Mouse (Mus musculus) hematopoietic stem cell, adult 5-6 weeks (primary cell): ENCODE measurements around the gene Arhgef19. TPM values are rescaled to one million over a fixed set of nuclear protein-coding genes. Genes with fewer than 3 reads are reported as not detected.

Source experiments
- ATAC-seq, 2 experiments: fragments of 125-278 bp in 1 of 2; replicated peaks in 1 of 2; 2 replicates each; pipeline ENCODE4 v1.8.0; 2016 to 2017; ENCODE audit warnings: inconsistent platforms in 2 of 2, mild to moderate bottlenecking in 2 of 2, moderate number of reproducible peaks in 2 of 2, low read depth in 1 of 2, moderate TSS enrichment in 1 of 2; ENCODE audit not compliant: low FRiP score in 2 of 2, poor library complexity in 2 of 2, severe bottlenecking in 2 of 2, insufficient read depth in 1 of 2, low TSS enrichment in 1 of 2
- total RNA-seq: library from RNA; stranded (forward); fragments of 172-1452, 232-1000 nt; gene quantifications from 2 replicates; pipeline ENCODE4 v1.2.3, GENCODE M21; 2017

Gene Arhgef19
- total RNA-seq, 1 experiment from 2014 or later: not detected

- no peak for ATAC-seq
These were observed 52.5 kb downstream of the Arhgef19 start for GRCm38 (mm10) chr4:141291571-141292375.

- no peak for ATAC-seq
These were observed 56.5 kb downstream of the Arhgef19 start for GRCm38 (mm10) chr4:141295774-141296186.

- ATAC-seq: no peak
These were observed 58.6 kb downstream of the Arhgef19 start for GRCm38 (mm10) chr4:141297934-141298333.

- ATAC-seq: peak; percentile 44 to 61
These were observed 60.1 kb downstream of the Arhgef19 start for GRCm38 (mm10) chr4:141299356-141299755.

DNA sequence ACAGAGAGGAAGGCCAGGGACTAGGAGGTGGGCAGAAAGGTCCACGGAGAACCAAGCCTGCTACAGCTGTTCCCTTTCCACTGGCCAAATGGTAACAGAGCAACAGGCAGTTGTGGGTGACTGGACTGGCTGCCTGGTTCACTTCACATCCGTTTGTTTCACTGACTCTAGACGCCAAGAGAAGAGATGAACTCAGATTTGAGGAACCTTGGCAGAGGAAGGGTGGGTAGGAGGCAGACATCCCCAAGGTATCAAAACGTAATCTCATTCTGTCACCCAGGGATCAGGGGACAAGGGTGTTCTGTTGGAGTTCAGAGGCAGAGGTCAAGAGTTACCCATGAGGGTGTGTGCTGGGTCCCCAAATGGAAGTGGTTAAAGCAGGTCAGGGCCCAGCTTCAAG, 60.9 kb downstream of the Arhgef19 start:
- no peak for ATAC-seq

DNA sequence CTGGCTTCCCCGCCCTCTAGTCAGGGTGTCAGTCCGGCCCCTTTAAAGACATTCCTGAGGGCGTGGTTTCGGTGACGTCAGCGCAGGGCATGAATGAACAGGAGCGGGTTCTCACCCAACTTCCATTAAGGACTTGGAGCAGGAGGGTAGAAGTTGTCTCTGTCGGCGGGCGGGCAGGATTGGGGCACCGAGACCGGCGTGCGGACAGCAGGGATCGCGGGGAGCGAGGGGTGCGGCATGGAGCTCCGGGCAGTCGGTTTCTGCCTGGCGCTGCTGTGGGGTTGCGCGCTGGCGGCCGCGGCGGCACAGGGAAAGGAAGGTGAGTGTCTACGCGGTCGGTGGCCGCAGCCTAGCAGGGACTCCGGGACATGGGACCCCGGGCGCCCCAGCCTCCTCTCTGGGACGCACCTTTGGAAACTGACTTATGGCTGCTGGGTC, 61.8 kb downstream of the Arhgef19 start, which contains the start of gene Epha2:
Epha2 (plus strand) TSS at position 125 of the 438 bp plus-strand sequence.
- ATAC-seq: no peak

GRCm38 (mm10) chr4:141301591-141302427, 62.5 kb downstream of the Arhgef19 start:
- ATAC-seq: no peak

DNA sequence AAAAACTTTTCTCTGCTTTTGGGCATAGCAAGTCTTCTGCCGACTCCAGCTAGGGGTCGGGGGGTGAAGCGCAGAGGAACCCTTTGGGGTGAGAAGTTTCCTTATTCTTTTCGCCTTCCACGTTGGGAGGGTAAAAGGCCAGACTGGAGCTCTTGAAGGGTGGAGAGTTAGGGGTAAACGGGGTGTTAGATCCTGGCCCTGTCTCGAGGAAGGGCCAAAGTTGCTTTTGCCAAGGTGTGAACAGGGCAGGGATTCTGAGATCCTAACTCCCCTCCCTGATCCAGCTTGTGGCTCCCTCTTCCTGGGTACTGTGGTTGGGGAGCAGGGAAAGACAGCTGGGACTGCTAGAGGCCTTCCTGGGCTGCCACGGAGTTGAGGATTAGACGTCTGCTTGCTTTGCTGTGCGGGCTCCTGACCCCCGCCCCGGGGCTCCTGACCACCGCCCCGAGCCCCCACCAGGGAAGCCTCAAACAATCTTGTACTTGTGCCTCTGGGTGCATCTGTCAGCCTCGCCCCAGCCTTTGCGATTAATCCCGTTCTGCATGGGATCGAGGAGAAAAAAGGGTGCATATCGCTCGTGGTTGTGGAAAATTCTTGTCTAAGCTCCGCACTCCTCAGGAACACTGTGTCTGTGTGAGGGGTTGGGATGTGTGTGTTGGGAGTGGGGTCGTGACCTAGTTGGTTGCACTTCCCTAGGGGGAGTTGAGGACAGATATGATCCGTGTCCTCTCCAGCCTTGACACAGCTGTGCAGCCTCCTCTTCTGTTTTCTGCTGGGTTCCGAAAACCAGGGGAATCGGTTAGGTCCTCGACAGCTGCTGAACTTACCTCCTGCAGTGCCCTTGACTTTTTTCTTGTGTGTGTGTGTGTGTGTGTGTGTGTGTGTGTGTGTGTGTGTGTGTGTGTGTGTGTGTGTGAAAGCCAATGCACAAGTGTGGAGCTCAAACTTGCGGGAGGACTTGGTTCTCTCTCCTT, 63.4 kb downstream of the Arhgef19 start:
- no peak for ATAC-seq

DNA sequence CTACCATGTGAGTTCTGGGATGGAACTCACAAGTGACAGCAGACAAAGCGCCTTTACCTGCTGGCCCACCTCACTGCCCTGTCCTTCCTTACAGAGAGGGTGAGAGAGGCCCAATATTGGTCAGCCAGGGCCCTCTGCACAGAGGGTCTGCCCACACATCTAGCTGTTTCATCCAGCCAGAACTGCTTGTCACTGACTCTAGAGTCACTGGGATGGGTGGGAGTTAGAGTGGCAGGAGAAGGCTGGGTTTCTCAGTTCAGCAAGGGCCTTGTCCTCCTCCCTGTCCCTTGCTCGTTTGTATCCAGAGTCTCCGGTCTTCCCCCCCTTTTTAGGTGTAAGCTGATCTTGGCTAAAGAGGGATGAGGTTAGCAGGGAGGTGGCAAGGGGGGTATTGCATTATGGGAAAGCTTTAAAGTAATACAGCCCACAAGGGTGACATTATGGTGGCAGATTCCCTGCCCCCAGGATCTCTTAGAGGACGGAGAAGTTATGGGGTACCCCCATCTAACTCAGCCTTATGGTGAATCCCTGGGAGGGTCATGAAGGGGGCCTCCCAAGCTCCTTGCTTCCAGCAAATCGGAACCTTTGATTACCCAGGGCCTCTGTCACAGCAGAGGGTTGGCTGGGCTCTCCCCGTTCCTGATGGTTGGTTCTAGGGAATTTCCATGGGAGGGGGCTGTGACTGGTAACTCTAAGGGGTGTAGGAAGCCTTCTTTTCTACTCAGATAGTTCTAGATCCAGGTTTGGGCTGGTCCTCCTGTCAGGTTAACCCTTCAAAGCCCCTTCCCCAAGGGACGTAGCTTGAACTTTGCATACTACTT, 64.3 kb downstream of the Arhgef19 start:
- no peak for ATAC-seq

GRCm38 (mm10) chr4:141304223-141304611, 64.9 kb downstream of the Arhgef19 start:
- peak; percentile 23 to 53; a peak in 2 of 4 replicates for ATAC-seq

DNA sequence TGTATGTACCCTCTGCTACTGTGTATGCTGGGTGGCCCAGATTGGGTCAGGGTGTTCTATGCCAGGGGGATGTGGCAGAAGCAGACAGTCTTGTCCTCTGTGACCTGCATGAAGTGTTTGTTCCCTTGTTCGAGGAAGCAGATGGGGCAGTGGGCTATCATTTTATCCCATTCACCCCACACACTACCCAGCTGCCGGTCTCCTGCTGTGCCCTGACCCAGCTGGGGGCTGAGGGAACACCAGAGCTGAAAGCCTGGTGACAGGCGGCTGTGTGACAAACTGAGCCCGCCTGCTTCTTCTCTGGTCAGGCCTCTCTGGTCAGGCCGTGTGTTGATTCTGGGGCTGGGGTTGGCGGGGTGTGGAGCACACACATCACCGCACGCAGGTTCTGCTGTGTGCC, 66.8 kb downstream of the Arhgef19 start:
- ATAC-seq: no peak

Other genes with a start within 250 kb of the Arhgef19 start
- gene Mfap2, start 229.1 kb upstream of the Arhgef19 start, total RNA-seq: not detected in 2 replicates
- gene Crocc, start 178.9 kb upstream of the Arhgef19 start, total RNA-seq: 8.3 and 9.9 TPM in 2 replicates
- gene Necap2, start 161.1 kb upstream of the Arhgef19 start, total RNA-seq: 44.7 and 59.7 TPM in 2 replicates
- not detected in 2 replicates for gene Spata21, start 151.2 kb upstream of the Arhgef19 start, total RNA-seq
- gene Szrd1, start 99.7 kb upstream of the Arhgef19 start, total RNA-seq: 51.7 and 59.0 TPM in 2 replicates
- 10.0 and 11.3 TPM in 2 replicates for gene Fbxo42, start 91.6 kb upstream of the Arhgef19 start, total RNA-seq
- 0.81 and 3.5 TPM in 2 replicates for gene Rsg1, start 25.5 kb upstream of the Arhgef19 start, total RNA-seq
- gene Epha2, start 61.7 kb downstream of the Arhgef19 start, total RNA-seq: 1.0 TPM in 1 of 2 replicates, not detected in the other
- gene Fam131c, start 128.7 kb downstream of the Arhgef19 start, total RNA-seq: not detected in 2 replicates
- gene Clcnka, start 159.2 kb downstream of the Arhgef19 start, total RNA-seq: not detected in 2 replicates
- gene Clcnkb, start 176.5 kb downstream of the Arhgef19 start, total RNA-seq: not detected in 2 replicates
- 1.3 TPM in 1 of 2 replicates, not detected in the other for gene Hspb7, start 181.3 kb downstream of the Arhgef19 start, total RNA-seq
- not detected in 2 replicates for gene Srarp, start 196.6 kb downstream of the Arhgef19 start, total RNA-seq
- 22.1 and 22.3 TPM in 2 replicates for gene Zbtb17, start 205.2 kb downstream of the Arhgef19 start, total RNA-seq